Mouse (Mus musculus) heart, adult 11 months (tissue): ENCODE results near the gene Vamp2.

ENCODE experiments used
- DNase-seq: peaks from one replicate; pipeline ENCODE4 v3.0.0; 2022

The Vamp2 gene

DNA sequence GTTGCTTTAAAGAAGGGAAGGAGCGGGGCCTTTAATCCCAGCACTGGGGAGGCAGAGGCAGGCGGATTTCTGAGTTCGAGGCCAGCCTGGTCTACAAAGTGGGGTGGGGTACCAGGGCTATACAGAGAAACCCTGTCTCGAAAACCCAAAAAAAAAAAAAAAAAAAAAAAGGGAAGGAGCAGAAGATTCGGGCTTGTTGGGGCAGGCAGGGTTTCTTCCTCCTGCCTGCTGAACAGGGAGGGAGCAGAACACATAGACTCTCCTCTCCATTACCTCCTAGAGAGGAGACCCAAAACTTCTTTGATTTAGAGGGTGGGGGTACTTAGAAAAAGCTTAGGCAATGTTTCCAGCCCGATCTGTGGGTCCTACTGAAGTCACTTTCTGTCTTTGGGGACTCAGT, 47.1 kb downstream of the Vamp2 start:
- no peak for DNase-seq
